Mouse (Mus musculus): ENCODE data around the gene Csmd2. TPM values are rescaled to one million over a fixed set of nuclear protein-coding genes. Genes with fewer than 3 reads are reported as not detected.
A peak's percentile ranks its signal among the peaks of the same experiment; 100 is the strongest.

Csmd2 gene
- polyA plus RNA-seq, 1 experiment from 2014 or later = 0.15 TPM

DNA sequence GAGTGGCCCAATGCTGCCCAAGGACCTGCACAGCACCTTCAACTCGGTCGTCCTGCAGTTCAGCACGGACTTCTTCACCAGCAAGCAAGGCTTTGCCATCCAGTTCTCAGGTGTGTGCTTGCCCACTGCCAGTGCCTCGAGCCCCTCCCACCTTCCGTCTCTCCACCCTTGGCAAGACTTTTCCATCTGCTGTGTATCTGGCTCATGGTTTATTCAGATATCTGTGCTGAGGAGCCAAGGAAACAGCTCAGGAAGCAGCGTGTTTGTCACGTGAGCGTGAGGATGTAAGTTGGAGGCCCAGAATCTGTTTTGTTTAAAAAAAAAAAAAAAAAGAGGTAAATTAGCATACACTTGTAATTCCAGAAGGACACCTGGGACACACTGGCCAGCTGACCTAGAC lies 455.1 kb downstream of the Csmd2 start:
- Histone ChIP-seq H3K27ac (no peak overlapping the region), H3K36me3 (no peaks in the 10 kb centered on the region), H3K9me3 (no peaks in the 10 kb centered on the region), H3K4me2 (replicated peaks) (no peak overlapping the region), H3K9ac (no peak overlapping the region), H3K4me3 (replicated peaks) (no peak overlapping the region), H3K4me1 (replicated peaks) (no peaks in the 10 kb centered on the region), H3K27me3 (replicated peaks) (no peaks in the 10 kb centered on the region)
- 75% methylated on average over 8 of the region's 8 CpGs for WGBS
- no peak for ATAC-seq

GRCm38 (mm10) chr4:128445514-128446260 lies 458.0 kb downstream of the Csmd2 start:
- Histone ChIP-seq H3K4me3 (replicated peaks) (no peak overlapping the region), H3K4me1 (replicated peaks) (peaks cover 5% of the 10 kb centered on the region), H3K36me3 (no peaks in the 10 kb centered on the region), H3K27ac (no peak overlapping the region), H3K27me3 (replicated peaks) (no peaks in the 10 kb centered on the region), H3K9ac (no peak overlapping the region), H3K4me2 (replicated peaks) (no peak overlapping the region), H3K9me3 (no peaks in the 10 kb centered on the region)
- 30% methylated on average over 15 of the region's 15 CpGs for WGBS
- no peak for ATAC-seq

- no peak for ATAC-seq
- Histone ChIP-seq H3K4me1 (replicated peaks) (peaks cover 10% of the 10 kb centered on the region), H3K9me3 (no peaks in the 10 kb centered on the region), H3K27me3 (replicated peaks) (no peaks in the 10 kb centered on the region), H3K4me3 (replicated peaks) (no peak overlapping the region), H3K27ac (no peak overlapping the region), H3K9ac (no peak overlapping the region), H3K36me3 (no peaks in the 10 kb centered on the region), H3K4me2 (replicated peaks) (no peak overlapping the region)
- WGBS = 92% methylated on average over 12 of the region's 12 CpGs
Measured at GRCm38 (mm10) chr4:128448831-128449431, 461.3 kb downstream of the Csmd2 start.

DNA sequence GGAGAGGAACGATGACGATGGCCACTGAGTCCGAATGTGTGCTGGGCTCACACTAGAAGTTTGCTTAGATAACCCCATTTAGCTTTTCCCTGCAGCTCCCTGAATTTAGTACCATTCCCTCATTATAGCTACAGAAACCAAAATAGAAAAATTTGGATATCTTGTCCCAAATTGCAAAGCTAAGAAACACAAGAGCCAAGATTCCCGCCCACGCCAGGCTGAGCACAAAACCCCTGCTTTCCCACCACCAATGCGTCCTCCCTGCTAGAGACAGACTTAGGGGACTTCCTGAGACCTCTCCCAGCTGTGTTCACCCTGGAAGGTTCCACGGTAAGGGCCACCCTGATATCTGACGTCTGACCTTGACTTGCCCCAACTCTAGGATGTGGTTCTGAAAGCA lies 462.5 kb downstream of the Csmd2 start:
- Histone ChIP-seq H3K9me3 (no peaks in the 10 kb centered on the region), H3K9ac (no peak overlapping the region), H3K27ac (no peak overlapping the region), H3K4me1 (replicated peaks) (peaks cover 10% of the 10 kb centered on the region), H3K4me3 (replicated peaks) (no peak overlapping the region), H3K36me3 (no peaks in the 10 kb centered on the region), H3K27me3 (replicated peaks) (no peaks in the 10 kb centered on the region), H3K4me2 (replicated peaks) (no peak overlapping the region)
- ATAC-seq = no peak
- 85% methylated on average over 8 of the region's 8 CpGs for WGBS

GRCm38 (mm10) chr4:128450974-128451373 lies 463.3 kb downstream of the Csmd2 start:
- Histone ChIP-seq H3K9ac (no peak overlapping the region), H3K9me3 (no peaks in the 10 kb centered on the region), H3K4me3 (replicated peaks) (no peak overlapping the region), H3K4me1 (replicated peaks) (peaks cover 10% of the 10 kb centered on the region), H3K27me3 (replicated peaks) (no peaks in the 10 kb centered on the region), H3K27ac (peak overlapping the region; percentile 29; the same call in 1 of the 2 replicates), H3K4me2 (replicated peaks) (no peak overlapping the region), H3K36me3 (no peaks in the 10 kb centered on the region)
- peak; percentile 73 for ATAC-seq
- 11% methylated on average over 8 of the region's 8 CpGs for WGBS

- ATAC-seq = peak; percentile 12; the same call in 1 of the 2 replicates
- no peak overlapping the region for H3K4me3 ChIP-seq (replicated peaks)
- H3K27me3 ChIP-seq (replicated peaks) = no peaks in the 10 kb centered on the region
- no peaks in the 10 kb centered on the region for H3K36me3 ChIP-seq
- H3K4me2 ChIP-seq (replicated peaks) = no peak overlapping the region
- H3K4me1 ChIP-seq (replicated peaks) = peaks cover 10% of the 10 kb centered on the region
- no peak overlapping the region for H3K9ac ChIP-seq
- WGBS = 52% methylated on average over 3 of the region's 3 CpGs
- H3K27ac ChIP-seq = 0 out of 2 replicates have a peak overlapping the region, but pooled peaks have one; percentile 29
- H3K9me3 ChIP-seq = no peaks in the 10 kb centered on the region
Measured at GRCm38 (mm10) chr4:128451383-128451794, 463.7 kb downstream of the Csmd2 start.

- no peaks in the 10 kb centered on the region for H3K4me1 ChIP-seq (replicated peaks)
- no peak for ATAC-seq
- H3K36me3 ChIP-seq = no peaks in the 10 kb centered on the region
- no peak overlapping the region for H3K4me3 ChIP-seq (replicated peaks)
- no peak overlapping the region for H3K4me2 ChIP-seq (replicated peaks)
- no peaks in the 10 kb centered on the region for H3K9me3 ChIP-seq
- no peaks in the 10 kb centered on the region for H3K27me3 ChIP-seq (replicated peaks)
- H3K27ac ChIP-seq = no peak overlapping the region
- 65% methylated on average over 5 of the region's 5 CpGs for WGBS
- H3K9ac ChIP-seq = no peak overlapping the region
Measured at GRCm38 (mm10) chr4:128466708-128467107, 479.1 kb downstream of the Csmd2 start.

GRCm38 (mm10) chr4:128468040-128468439 lies 480.4 kb downstream of the Csmd2 start:
- Histone ChIP-seq H3K4me1 (replicated peaks) (no peaks in the 10 kb centered on the region), H3K9ac (no peak overlapping the region), H3K36me3 (no peaks in the 10 kb centered on the region), H3K9me3 (no peaks in the 10 kb centered on the region), H3K4me2 (replicated peaks) (no peak overlapping the region), H3K27ac (no peak overlapping the region), H3K4me3 (replicated peaks) (no peak overlapping the region), H3K27me3 (replicated peaks) (no peaks in the 10 kb centered on the region)
- ATAC-seq = no peak
- WGBS = 93% methylated on average over 1 of the region's 1 CpGs

GRCm38 (mm10) chr4:128476249-128476648 lies 488.6 kb downstream of the Csmd2 start:
- Histone ChIP-seq H3K4me3 (replicated peaks) (no peak overlapping the region), H3K4me2 (replicated peaks) (no peak overlapping the region), H3K9me3 (no peaks in the 10 kb centered on the region), H3K9ac (no peak overlapping the region), H3K36me3 (no peaks in the 10 kb centered on the region), H3K27ac (no peak overlapping the region), H3K27me3 (replicated peaks) (no peaks in the 10 kb centered on the region), H3K4me1 (replicated peaks) (no peaks in the 10 kb centered on the region)
- no peak for ATAC-seq
- 82% methylated on average over 5 of the region's 5 CpGs for WGBS

DNA sequence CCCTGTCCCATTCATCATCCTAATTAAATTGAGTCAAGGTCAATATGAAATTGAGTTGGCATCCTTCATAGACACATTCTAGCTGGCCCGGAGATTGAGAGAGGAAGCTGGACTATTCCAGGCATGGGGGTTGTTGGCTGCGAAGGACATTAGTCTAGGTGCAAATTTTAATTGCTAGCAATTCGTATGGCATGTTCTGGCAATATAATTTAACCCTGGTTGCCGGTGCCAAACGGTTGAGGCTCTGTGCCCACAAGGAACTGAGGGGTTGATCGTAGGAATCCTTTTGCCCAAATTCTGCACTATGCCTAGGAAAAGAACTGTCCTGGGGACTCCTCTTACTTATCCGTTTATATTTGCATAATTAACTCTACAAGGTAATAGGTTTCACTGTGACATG lies 496.2 kb downstream of the Csmd2 start:
- ATAC-seq = no peak
- WGBS = 83% methylated on average over 7 of the region's 7 CpGs
- Histone ChIP-seq H3K36me3 (no peaks in the 10 kb centered on the region), H3K4me2 (replicated peaks) (no peak overlapping the region), H3K4me1 (replicated peaks) (no peaks in the 10 kb centered on the region), H3K27me3 (replicated peaks) (no peaks in the 10 kb centered on the region), H3K9ac (no peak overlapping the region), H3K27ac (no peak overlapping the region), H3K9me3 (no peaks in the 10 kb centered on the region), H3K4me3 (replicated peaks) (no peak overlapping the region)

DNA sequence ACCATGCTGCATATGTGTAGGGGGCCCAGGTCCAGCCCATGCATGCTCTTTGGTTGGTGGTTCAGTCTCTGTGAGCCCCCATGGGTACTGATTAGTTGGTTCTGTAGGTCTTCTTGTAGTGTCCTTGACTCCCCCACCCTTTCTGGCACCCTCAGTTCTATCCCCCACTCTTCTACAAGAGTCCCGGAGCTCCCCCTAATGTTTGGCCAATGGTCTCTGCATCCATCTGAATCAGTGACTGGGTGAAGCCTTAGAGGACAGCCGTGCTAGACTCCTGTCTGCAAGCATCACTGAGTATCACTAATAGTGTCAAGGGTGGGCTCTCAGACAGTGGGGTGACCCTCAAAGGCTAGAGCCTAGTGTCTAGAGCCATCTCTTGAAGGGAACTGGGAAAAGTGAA lies 497.0 kb downstream of the Csmd2 start:
- Histone ChIP-seq H3K27me3 (replicated peaks) (no peaks in the 10 kb centered on the region), H3K4me3 (replicated peaks) (no peak overlapping the region)
- 63% methylated on average over 2 of the region's 2 CpGs for WGBS

GRCm38 (mm10) chr4:128489521-128490100 lies 502.0 kb downstream of the Csmd2 start:
- H3K9ac ChIP-seq = no peak overlapping the region
- H3K4me3 ChIP-seq (replicated peaks) = no peak overlapping the region
- no peaks in the 10 kb centered on the region for H3K9me3 ChIP-seq
- no peak overlapping the region for H3K4me2 ChIP-seq (replicated peaks)
- H3K27ac ChIP-seq = no peak overlapping the region
- 84% methylated on average over 11 of the region's 11 CpGs for WGBS
- H3K27me3 ChIP-seq (replicated peaks) = no peaks in the 10 kb centered on the region
- no peaks in the 10 kb centered on the region for H3K4me1 ChIP-seq (replicated peaks)
- ATAC-seq = no peak
- no peaks in the 10 kb centered on the region for H3K36me3 ChIP-seq

More for the DNA sequence above, 497.0 kb downstream of the Csmd2 start:
- no peak overlapping the region for H3K9ac ChIP-seq
- no peak overlapping the region for H3K4me2 ChIP-seq (replicated peaks)
- no peaks in the 10 kb centered on the region for H3K4me1 ChIP-seq (replicated peaks)
- no peaks in the 10 kb centered on the region for H3K9me3 ChIP-seq
- no peaks in the 10 kb centered on the region for H3K36me3 ChIP-seq
- H3K27ac ChIP-seq = no peak overlapping the region
- no peak for ATAC-seq

All from intestine, embryonic 15.5 days (tissue).